Mouse (Mus musculus) small intestine, adult 2 months (tissue): ENCODE results near the gene Ltbp3.

ENCODE experiments used
- CTCF ChIP-seq: fragments of 200-500 bp; IDR thresholded peaks from 2 replicates; pipeline ENCODE4 v1.5.1; 2012; ENCODE audit warnings: low read depth, mild to moderate bottlenecking, control low read depth, inconsistent platforms, low read length, moderate library complexity, mixed read lengths; ENCODE audit not compliant: insufficient replicate concordance, insufficient read length; ENCODE audit errors: extremely low read depth
- POLR2A ChIP-seq: fragments of 200-500 bp; IDR thresholded peaks from 2 replicates; pipeline ENCODE4 v1.6.1; 2012; ENCODE audit warnings: low read depth, mild to moderate bottlenecking, control low read depth, inconsistent platforms, low read length, moderate library complexity

DNA sequence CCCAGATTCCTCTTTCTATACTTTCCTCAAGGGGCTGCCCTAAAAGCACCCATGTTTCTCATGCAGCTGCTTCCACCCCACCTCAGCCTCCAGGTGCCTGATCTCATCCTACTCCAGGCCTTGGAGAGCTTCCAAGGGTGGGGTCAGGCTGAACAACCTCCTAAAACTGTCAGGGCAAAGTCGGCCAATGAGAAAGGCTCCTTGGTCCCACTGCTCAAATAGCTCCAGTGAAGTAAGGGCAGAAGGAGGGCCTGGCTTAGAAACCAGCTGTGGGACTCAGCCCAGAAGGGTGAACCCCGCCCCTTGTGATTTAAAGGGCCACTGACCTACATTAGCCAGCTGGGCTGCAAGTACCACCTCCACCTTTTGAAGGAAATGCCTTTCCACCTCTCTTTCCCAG is 27.0 kb upstream of the Ltbp3 start:
- TF ChIP-seq CTCF (no peak), POLR2A (no peak)
